Mouse (Mus musculus): Measurements from ENCODE around the gene Mapk8ip2. TPM values are rescaled to one million over a fixed set of nuclear protein-coding genes. Genes with fewer than 3 reads are reported as not detected.

The Mapk8ip2 gene
- polyA plus RNA-seq, 1 experiment, result not detected

DNA sequence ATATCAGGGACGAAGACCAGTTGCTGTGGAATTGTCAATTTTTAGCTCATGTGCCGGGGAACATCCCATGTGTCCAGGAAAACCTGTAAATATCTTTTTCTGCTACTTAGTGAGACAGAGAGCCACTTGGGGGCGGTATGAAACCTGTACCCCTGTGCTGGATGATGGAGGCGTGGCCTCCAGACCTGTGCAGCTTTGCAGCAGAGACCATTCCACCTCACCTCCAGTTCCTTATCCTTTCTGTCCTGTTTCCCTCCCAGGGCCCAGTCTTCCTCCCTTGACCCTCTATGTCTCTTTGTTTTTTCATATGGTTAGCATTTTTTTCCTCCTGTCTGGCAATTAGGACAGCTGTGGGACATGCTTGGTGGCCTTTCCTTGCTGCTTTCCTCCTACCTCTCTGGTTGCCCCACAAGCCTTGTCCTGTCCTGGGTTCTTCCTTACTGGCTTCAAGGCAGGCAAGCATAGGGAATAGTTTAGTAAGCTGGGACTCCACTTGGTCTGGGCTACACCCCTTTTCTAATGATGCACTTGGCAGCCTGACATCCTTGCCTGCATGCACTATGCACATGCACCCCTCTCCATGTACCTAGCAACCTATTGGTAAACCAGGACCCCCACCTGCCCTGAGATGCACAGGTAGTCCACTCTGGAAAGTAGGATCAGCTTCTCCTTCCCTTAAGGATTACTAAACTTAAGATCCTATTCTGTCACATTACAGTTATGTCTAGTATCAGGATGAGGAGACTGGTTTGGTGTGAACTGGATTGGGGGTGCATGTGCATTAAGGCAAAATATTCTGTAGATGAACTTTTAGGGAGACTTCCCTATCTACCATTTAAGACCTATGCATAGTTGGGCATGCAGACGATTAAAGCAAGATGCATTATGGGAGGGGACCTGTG, 9.9 kb downstream of the Mapk8ip2 start:
- peaks cover 12% of the 10 kb centered on the region for H3K4me1 ChIP-seq
- H3K27me3 ChIP-seq (replicated peaks), result peaks cover 41% of the 10 kb centered on the region
- no peak overlapping the region for H3K4me3 ChIP-seq (replicated peaks)
- no peaks in the 10 kb centered on the region for H3K36me3 ChIP-seq (replicated peaks; ENCODE audit: low read length)
- TF ChIP-seq GATA1 (IDR thresholded peaks at IDR 0.05; ENCODE audit: borderline replicate concordance, low read length) (no peak), FLI1 (IDR thresholded peaks at IDR 0.05; ENCODE audit: low read length) (no peak)
- no peaks in the 10 kb centered on the region for H3K9me3 ChIP-seq

DNA sequence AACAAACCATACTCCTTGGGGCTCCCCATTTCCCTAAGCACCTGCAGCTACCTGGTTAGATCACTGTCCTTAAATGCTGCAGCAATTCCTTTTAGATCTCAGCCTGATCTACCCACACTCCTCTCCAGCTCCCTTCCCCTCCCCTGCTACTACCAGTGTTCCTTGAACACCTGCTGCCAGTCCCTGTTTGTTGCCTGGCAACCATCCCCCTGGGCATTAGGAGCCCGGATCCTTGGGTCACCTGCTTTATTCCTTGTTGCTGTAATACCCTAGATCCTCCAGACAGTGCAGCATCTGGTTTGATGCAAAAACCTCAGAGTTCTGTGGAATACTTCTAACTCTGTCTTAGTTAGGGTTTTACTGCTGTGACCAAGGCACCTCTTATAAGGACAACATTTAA, 11.3 kb downstream of the Mapk8ip2 start:
- no peaks in the 10 kb centered on the region for H3K36me3 ChIP-seq (replicated peaks; ENCODE audit: low read length)
- no peak overlapping the region for H3K4me3 ChIP-seq (replicated peaks)

GRCm38 (mm10) chr15:89468577-89468976, 14.9 kb downstream of the Mapk8ip2 start:
- Histone ChIP-seq H3K9me3 (no peaks in the 10 kb centered on the region), H3K27me3 (replicated peaks) (peaks cover 5% of the 10 kb centered on the region), H3K4me3 (replicated peaks) (no peak overlapping the region), H3K36me3 (replicated peaks; ENCODE audit: low read length) (peaks cover 11% of the 10 kb centered on the region), H3K4me1 (peaks cover 2% of the 10 kb centered on the region)
- no peak for TF ChIP-seq GATA1 (IDR thresholded peaks at IDR 0.05; ENCODE audit: borderline replicate concordance, low read length)

More for the DNA sequence above, 11.3 kb downstream of the Mapk8ip2 start:
- no peaks in the 10 kb centered on the region for H3K9me3 ChIP-seq
- peaks cover 29% of the 10 kb centered on the region for H3K27me3 ChIP-seq (replicated peaks)
- peaks cover 6% of the 10 kb centered on the region for H3K4me1 ChIP-seq
- no peak for TF ChIP-seq GATA1 (IDR thresholded peaks at IDR 0.05; ENCODE audit: borderline replicate concordance, low read length)
- no peak for TF ChIP-seq FLI1 (IDR thresholded peaks at IDR 0.05; ENCODE audit: low read length)

GRCm38 (mm10) chr15:89471476-89471875, 17.8 kb downstream of the Mapk8ip2 start:
- H3K4me3 ChIP-seq (replicated peaks), result no peak overlapping the region
- peaks cover 27% of the 10 kb centered on the region for H3K36me3 ChIP-seq (replicated peaks; ENCODE audit: low read length)
- no peak for TF ChIP-seq FLI1 (IDR thresholded peaks at IDR 0.05; ENCODE audit: low read length)
- TF ChIP-seq GATA1 (IDR thresholded peaks at IDR 0.05; ENCODE audit: borderline replicate concordance, low read length), result no peak
- H3K27me3 ChIP-seq (replicated peaks), result peaks cover 2% of the 10 kb centered on the region
- H3K9me3 ChIP-seq, result no peaks in the 10 kb centered on the region
- H3K4me1 ChIP-seq, result peaks cover 23% of the 10 kb centered on the region

GRCm38 (mm10) chr15:89473370-89473769, 19.7 kb downstream of the Mapk8ip2 start:
- no peak overlapping the region for H3K4me3 ChIP-seq (replicated peaks)
- TF ChIP-seq GATA1 (IDR thresholded peaks at IDR 0.05; ENCODE audit: borderline replicate concordance, low read length), result no peak
- no peak for TF ChIP-seq FLI1 (IDR thresholded peaks at IDR 0.05; ENCODE audit: low read length)
- H3K27me3 ChIP-seq (replicated peaks), result no peaks in the 10 kb centered on the region
- H3K36me3 ChIP-seq (replicated peaks; ENCODE audit: low read length), result peaks cover 32% of the 10 kb centered on the region
- no peaks in the 10 kb centered on the region for H3K9me3 ChIP-seq
- peaks cover 41% of the 10 kb centered on the region for H3K4me1 ChIP-seq

DNA sequence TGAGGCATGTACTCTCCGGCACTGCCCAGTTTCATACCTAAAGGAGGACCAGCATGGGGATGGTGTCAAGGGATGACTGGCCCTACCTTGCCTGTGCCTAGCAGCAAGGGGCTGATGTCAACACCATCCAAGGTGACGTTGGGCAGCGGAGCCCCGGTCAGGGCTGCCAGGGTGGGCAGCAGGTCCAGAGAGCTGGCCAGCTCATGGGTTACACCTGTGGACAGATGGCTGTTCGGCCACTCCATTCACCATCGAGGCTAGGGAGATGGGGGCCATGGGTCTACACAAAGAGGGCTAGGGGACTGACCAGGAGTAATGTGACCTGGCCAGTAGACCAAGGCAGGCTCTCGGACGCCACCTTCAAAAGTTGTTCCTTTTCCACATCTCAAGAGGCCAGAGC, 20.2 kb downstream of the Mapk8ip2 start:
- peak overlapping the region; percentile 44 for H3K4me3 ChIP-seq (replicated peaks)
- no peaks in the 10 kb centered on the region for H3K9me3 ChIP-seq
- no peak for TF ChIP-seq GATA1 (IDR thresholded peaks at IDR 0.05; ENCODE audit: borderline replicate concordance, low read length)
- no peak for TF ChIP-seq FLI1 (IDR thresholded peaks at IDR 0.05; ENCODE audit: low read length)
- peaks cover 46% of the 10 kb centered on the region for H3K4me1 ChIP-seq
- peaks cover 36% of the 10 kb centered on the region for H3K36me3 ChIP-seq (replicated peaks; ENCODE audit: low read length)
- no peaks in the 10 kb centered on the region for H3K27me3 ChIP-seq (replicated peaks)

DNA sequence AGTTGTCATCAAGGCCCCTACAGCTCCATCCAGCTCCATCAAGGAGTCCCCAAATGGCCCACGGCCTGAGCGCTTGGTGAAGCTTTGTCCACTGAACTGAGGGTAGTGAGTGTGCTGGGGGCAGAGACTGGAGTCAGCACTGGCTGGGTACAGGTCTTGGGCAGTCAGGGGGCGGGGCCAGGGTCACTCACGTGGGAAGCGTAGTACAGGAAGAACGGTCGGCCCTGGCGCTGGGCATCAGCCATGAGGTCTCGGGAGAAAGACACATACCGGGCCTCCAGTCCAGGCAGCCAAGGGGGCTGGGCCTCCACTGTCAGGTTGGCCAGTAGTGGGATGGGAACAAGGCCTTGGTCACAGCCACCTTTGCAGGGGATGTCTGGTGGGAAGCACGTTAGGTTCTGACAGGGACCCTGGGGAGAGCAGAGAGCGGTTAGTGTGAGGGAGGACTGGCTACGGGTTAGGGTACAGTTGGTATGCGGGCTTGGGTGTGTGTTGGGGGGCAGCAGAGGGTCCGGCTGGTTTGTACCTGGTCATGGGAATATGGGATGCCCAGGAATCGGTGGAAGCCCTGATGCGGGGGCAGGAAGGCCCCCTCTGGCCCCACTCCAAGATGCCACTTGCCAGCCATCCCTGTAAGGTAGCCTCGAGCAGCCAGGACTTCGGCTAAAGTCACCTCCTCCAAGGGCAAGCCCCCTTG, 21.0 kb downstream of the Mapk8ip2 start:
- Histone ChIP-seq H3K4me3 (replicated peaks) (peak overlapping the region; percentile 99), H3K36me3 (replicated peaks; ENCODE audit: low read length) (peaks cover 42% of the 10 kb centered on the region), H3K9me3 (no peaks in the 10 kb centered on the region), H3K4me1 (peaks cover 47% of the 10 kb centered on the region), H3K27me3 (replicated peaks) (no peaks in the 10 kb centered on the region)
- no peak for TF ChIP-seq FLI1 (IDR thresholded peaks at IDR 0.05; ENCODE audit: low read length)
- TF ChIP-seq GATA1 (IDR thresholded peaks at IDR 0.05; ENCODE audit: borderline replicate concordance, low read length), result no peak

DNA sequence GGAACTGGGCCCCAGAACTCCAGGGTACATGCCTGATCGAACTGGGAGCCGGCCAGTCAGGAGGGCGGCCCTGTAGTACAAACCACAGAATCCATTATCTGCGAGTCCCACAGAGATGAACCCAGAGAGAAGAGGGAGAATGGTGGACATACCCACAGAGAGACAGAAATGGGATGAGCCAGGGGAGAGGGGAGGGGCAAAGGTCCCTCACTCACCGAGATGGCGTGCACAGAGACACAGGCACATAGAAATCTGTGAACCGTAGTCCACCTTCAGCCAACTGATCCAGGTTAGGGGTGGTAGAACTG, 21.5 kb downstream of the Mapk8ip2 start:
- peaks cover 51% of the 10 kb centered on the region for H3K4me1 ChIP-seq
- H3K27me3 ChIP-seq (replicated peaks), result no peaks in the 10 kb centered on the region
- peak overlapping the region; percentile 99 for H3K4me3 ChIP-seq (replicated peaks)
- TF ChIP-seq GATA1 (IDR thresholded peaks at IDR 0.05; ENCODE audit: borderline replicate concordance, low read length) (no peak), FLI1 (IDR thresholded peaks at IDR 0.05; ENCODE audit: low read length) (no peak)
- H3K9me3 ChIP-seq, result no peaks in the 10 kb centered on the region
- H3K36me3 ChIP-seq (replicated peaks; ENCODE audit: low read length), result peaks cover 46% of the 10 kb centered on the region

- H3K9me3 ChIP-seq, result no peaks in the 10 kb centered on the region
- no peak for TF ChIP-seq GATA1 (IDR thresholded peaks at IDR 0.05; ENCODE audit: borderline replicate concordance, low read length)
- no peak for TF ChIP-seq FLI1 (IDR thresholded peaks at IDR 0.05; ENCODE audit: low read length)
- peaks cover 54% of the 10 kb centered on the region for H3K4me1 ChIP-seq
- peaks cover 52% of the 10 kb centered on the region for H3K36me3 ChIP-seq (replicated peaks; ENCODE audit: low read length)
- peak overlapping the region; percentile 99 for H3K4me3 ChIP-seq (replicated peaks)
- H3K27me3 ChIP-seq (replicated peaks), result no peaks in the 10 kb centered on the region
Measured at GRCm38 (mm10) chr15:89475611-89476474, 22.1 kb downstream of the Mapk8ip2 start.

All from megakaryocyte, embryonic 14.5 days (primary cell).